Mouse (Mus musculus) heart, embryonic 12.5 days (tissue): ENCODE results near the gene Prps2. TPM values are rescaled to one million over a fixed set of nuclear protein-coding genes. Genes with fewer than 3 reads are reported as not detected.
"Not testable (repeated sequence)": the region's sequence is repeated elsewhere in the genome, so short reads cannot be mapped to it uniquely, and the experiment has no call there.

Experiments used
- ATAC-seq: fragments of 200-750 bp; cut with Nextera tagmentation; 2 replicates; pipeline ENCODE4 v1.8.0; 2017; ENCODE audit warnings: moderate TSS enrichment, moderate library complexity; ENCODE audit not compliant: insufficient number of reproducible peaks, low FRiP score
- H3K27ac ChIP-seq: fragments of 300-500 bp; sonication (generic); 2 replicates; pipeline ENCODE4 v1.5.1; 2016; ENCODE audit warnings: mild to moderate bottlenecking, moderate library complexity; ENCODE audit not compliant: poor library complexity, severe bottlenecking
- H3K27me3 ChIP-seq: fragments of 300-500 bp; sonication (generic); replicated peaks from 2 replicates; pipeline ENCODE4 v1.6.1; 2016; ENCODE audit warnings: mild to moderate bottlenecking, moderate library complexity
- H3K36me3 ChIP-seq: fragments of 300-500 bp; sonication (generic); 2 replicates; pipeline ENCODE4 v1.6.1; 2016; ENCODE audit warnings: mild to moderate bottlenecking, moderate library complexity
- H3K4me1 ChIP-seq: fragments of 300-500 bp; sonication (generic); replicated peaks from 2 replicates; pipeline ENCODE4 v1.6.1; 2016; ENCODE audit warnings: mild to moderate bottlenecking
- H3K4me2 ChIP-seq: fragments of 300-500 bp; sonication (generic); 2 replicates; pipeline ENCODE4 v1.6.1; 2016; ENCODE audit warnings: mild to moderate bottlenecking, moderate library complexity
- H3K4me3 ChIP-seq: fragments of 300-500 bp; sonication (generic); 2 replicates; pipeline ENCODE4 v1.5.1; 2016; ENCODE audit warnings: mild to moderate bottlenecking
- H3K9ac ChIP-seq: fragments of 300-500 bp; sonication (generic); 2 replicates; pipeline ENCODE4 v1.6.1; 2016; ENCODE audit warnings: mild to moderate bottlenecking, moderate library complexity
- H3K9me3 ChIP-seq: fragments of 300-500 bp; sonication (generic); replicated peaks from 2 replicates; pipeline ENCODE4 v1.6.1; 2016; ENCODE audit warnings: mild to moderate bottlenecking, moderate library complexity
- WGBS: fragments of 180-500 bp; shearing (Covaris S2); methylation state at CpG from one replicate; pipeline ENCODE4 v1.1.7; 2016; 5-methylcytosine and 5-hydroxymethylcytosine counted together
- polyA plus RNA-seq: library from polyadenylated mRNA; unstranded; fragments of >200 nt; fragmentation: Nextera tagmentation; extraction: Ambion mirVana; gene quantifications from 2 replicates; pipeline ENCODE4 v1.2.1, GENCODE M21; 2016

The Prps2 gene
- 41.9 and 45.0 TPM in 2 replicates for polyA plus RNA-seq

DNA sequence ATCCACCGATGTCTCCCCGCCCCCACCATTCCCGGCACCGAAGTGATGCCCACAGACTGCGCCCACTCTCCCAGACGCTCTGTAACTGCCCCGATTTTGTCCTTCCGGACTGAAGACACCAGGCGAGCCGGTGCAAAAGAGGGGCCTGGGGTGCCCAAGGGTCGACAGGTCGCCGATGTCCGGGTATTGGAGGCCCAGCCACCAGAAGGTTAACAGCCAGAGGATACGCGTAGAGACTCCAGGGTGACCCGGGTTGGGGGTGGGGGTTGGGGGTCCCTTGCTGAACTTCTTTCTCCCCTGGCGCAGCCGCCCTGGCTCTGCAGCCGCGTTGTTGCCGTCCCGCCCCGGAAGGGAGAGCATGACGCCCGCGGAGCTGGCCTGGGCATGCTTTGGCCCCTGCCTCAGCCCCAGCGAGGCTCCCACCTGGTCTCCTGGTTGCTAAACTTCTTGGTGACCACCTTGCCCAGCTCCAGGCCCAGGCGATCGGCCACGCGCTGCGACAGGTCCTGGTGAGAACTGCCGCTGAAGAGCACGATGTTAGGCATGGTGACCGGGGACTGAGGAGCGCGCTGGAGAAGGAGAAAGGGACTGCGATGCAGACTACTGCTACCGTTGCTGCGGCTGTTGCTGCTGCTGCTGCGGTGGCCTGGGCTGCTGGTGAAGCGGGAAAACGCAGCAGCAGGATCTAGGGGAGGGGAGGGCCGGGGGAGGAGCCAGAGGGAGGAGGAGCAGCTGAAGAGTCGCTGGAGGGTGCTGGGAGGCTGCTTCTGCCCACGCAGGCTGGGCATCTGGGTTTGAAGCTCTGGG lies at the start of gene Prps2:
Prps2 (minus strand) TSS at position 703 of the 807 bp plus-strand sequence.
- H3K36me3 ChIP-seq, result no peaks in the 10 kb centered on the region
- H3K9me3 ChIP-seq, result no peaks in the 10 kb centered on the region
- H3K27me3 ChIP-seq, result no peaks in the 10 kb centered on the region
- ATAC-seq, result peak; percentile 85
- peak within 1 kb of the TSS; percentile 85 for H3K9ac ChIP-seq
- peak within 1 kb of the TSS; percentile 61 for H3K4me3 ChIP-seq
- WGBS, result 18% methylated on average over 42 of the region's 47 CpGs
- peak within 1 kb of the TSS; percentile 77 for H3K4me2 ChIP-seq
- H3K4me1 ChIP-seq, result no peaks in the 10 kb centered on the region
- peak within 1 kb of the TSS; percentile 82 for H3K27ac ChIP-seq

GRCm38 (mm10) chrX:167417654-167418053 lies 35.1 kb upstream of the Prps2 start:
- Histone ChIP-seq H3K9ac (no peak overlapping the region), H3K4me3 (no peak overlapping the region), H3K9me3 (no peaks in the 10 kb centered on the region), H3K36me3 (no peaks in the 10 kb centered on the region), H3K27ac (no peak overlapping the region), H3K4me1 (no peaks in the 10 kb centered on the region), H3K27me3 (no peaks in the 10 kb centered on the region), H3K4me2 (no peak overlapping the region)
- 59% methylated on average over 1 of the region's 1 CpGs for WGBS
- no peak for ATAC-seq

DNA sequence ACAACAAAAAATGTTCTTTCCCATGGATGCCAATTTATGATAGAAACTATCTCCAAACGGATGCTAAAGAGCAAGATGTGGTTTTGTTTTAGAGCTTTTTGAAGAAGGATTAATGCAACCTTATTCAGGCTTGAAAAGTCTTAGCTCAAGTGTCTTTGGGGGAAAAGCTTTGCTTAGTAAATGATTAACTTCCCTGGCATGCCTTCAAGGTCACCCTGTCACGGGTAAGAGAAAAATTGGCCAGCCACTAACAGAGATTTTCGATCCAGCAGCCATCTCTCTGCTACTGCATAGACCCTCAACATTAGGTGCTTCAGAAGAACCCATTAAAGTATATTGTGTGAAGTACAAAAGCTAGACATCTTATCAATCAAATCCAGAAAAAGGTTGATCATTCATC lies 12.4 kb upstream of the Prps2 start:
- ATAC-seq, result no peak
- 59% methylated on average over 3 of the region's 3 CpGs for WGBS
- Histone ChIP-seq H3K27me3 (no peaks in the 10 kb centered on the region), H3K4me2 (no peak overlapping the region), H3K4me1 (no peaks in the 10 kb centered on the region), H3K4me3 (no peak overlapping the region), H3K9me3 (no peaks in the 10 kb centered on the region), H3K9ac (no peak overlapping the region), H3K27ac (no peak overlapping the region), H3K36me3 (no peaks in the 10 kb centered on the region)

DNA sequence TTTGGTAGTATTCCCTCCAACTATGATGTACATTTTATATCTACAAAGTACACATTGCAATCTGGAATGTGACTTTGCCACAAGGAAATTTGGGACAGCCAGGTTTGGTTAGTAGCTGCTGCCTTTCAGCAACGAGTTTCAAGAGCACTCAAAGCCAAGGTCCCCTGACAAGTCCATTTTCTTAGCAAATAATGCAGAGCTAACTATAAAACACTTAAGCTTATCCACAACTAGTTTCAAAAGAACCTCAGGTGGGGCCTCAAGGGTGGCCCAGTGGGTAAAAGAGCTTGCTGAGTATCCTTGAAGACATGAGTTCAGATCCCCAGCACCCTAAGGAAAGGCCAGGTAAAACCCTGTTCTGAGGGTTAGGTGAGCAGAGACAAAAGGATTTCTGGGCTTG lies 4.1 kb upstream of the Prps2 start:
- no peak overlapping the region for H3K9ac ChIP-seq
- 47% methylated on average over 1 of the region's 1 CpGs for WGBS
- no peak for ATAC-seq

DNA sequence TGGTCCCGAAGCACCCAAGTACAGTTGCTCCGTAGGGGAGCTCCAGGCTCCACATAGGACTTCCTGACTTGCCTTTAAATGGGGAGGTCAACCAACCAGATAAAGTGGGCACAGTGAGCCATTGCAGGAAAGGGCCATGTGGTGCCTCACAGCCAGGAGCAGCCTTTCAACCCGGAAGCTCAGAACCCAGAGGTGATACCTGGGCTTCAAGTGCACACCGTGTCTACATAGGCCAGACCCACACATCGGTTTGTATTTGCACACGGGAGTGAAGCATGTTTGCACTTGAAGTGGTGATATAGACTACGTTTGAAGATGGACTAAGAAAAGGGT lies 271 bp upstream of the Prps2 start:
- Histone ChIP-seq H3K9me3 (no peaks in the 10 kb centered on the region), H3K4me2 (peak overlapping the region; percentile 77), H3K36me3 (no peaks in the 10 kb centered on the region), H3K4me3 (peak overlapping the region; percentile 61), H3K4me1 (no peaks in the 10 kb centered on the region), H3K27me3 (no peaks in the 10 kb centered on the region), H3K9ac (0 out of 2 replicates have a peak overlapping the region, but pooled peaks have one; percentile 85), H3K27ac (peak overlapping the region; percentile 82; the same call in 1 of the 2 replicates)
- ATAC-seq, result peak; percentile 39; the same call in 1 of the 2 replicates
- WGBS, result 47% methylated on average over 7 of the region's 7 CpGs

More for the DNA sequence above, 4.1 kb upstream of the Prps2 start:
- H3K4me1 ChIP-seq, result no peaks in the 10 kb centered on the region
- H3K9me3 ChIP-seq, result no peaks in the 10 kb centered on the region; the same call in 1 of the 2 replicates
- no peaks in the 10 kb centered on the region for H3K27me3 ChIP-seq
- no peak overlapping the region for H3K4me2 ChIP-seq
- H3K4me3 ChIP-seq, result no peak overlapping the region
- no peak overlapping the region for H3K27ac ChIP-seq
- no peaks in the 10 kb centered on the region for H3K36me3 ChIP-seq

- H3K4me2 ChIP-seq, result peak overlapping the region; percentile 77
- H3K27ac ChIP-seq, result 0 out of 2 replicates have a peak overlapping the region, but pooled peaks have one; percentile 82
- ATAC-seq, result no peak
- H3K9me3 ChIP-seq, result no peaks in the 10 kb centered on the region
- no peaks in the 10 kb centered on the region for H3K36me3 ChIP-seq
- H3K9ac ChIP-seq, result peak overlapping the region; percentile 85
- no peaks in the 10 kb centered on the region for H3K27me3 ChIP-seq
- WGBS, result 18% methylated on average over 18 of the region's 18 CpGs
- no peaks in the 10 kb centered on the region for H3K4me1 ChIP-seq
- H3K4me3 ChIP-seq, result peak overlapping the region; percentile 61
Observed at GRCm38 (mm10) chrX:167381583-167382046, 934 bp downstream of the Prps2 start.

GRCm38 (mm10) chrX:167380073-167380472 lies 2.5 kb downstream of the Prps2 start:
- H3K4me2 ChIP-seq, result peak overlapping the region; percentile 18
- no peak for ATAC-seq

GRCm38 (mm10) chrX:167361231-167361630 lies 21.3 kb downstream of the Prps2 start:
- not testable (repeated sequence) for H3K9me3 ChIP-seq, ATAC-seq, H3K4me1 ChIP-seq, H3K4me2 ChIP-seq, H3K4me3 ChIP-seq, H3K36me3 ChIP-seq, H3K27ac ChIP-seq, H3K27me3 ChIP-seq, H3K9ac ChIP-seq
- WGBS, result 90% methylated on average over 3 of the region's 3 CpGs

More at GRCm38 (mm10) chrX:167380073-167380472, 2.5 kb downstream of the Prps2 start:
- H3K36me3 ChIP-seq, result no peaks in the 10 kb centered on the region
- no peak overlapping the region for H3K4me3 ChIP-seq
- no peak overlapping the region for H3K27ac ChIP-seq
- H3K27me3 ChIP-seq, result no peaks in the 10 kb centered on the region
- H3K9me3 ChIP-seq, result no peaks in the 10 kb centered on the region
- WGBS, result 63% methylated on average over 4 of the region's 4 CpGs
- no peaks in the 10 kb centered on the region for H3K4me1 ChIP-seq
- no peak overlapping the region for H3K9ac ChIP-seq

- H3K4me2 ChIP-seq, result no peak overlapping the region
- no peaks in the 10 kb centered on the region for H3K27me3 ChIP-seq
- H3K36me3 ChIP-seq, result peaks cover 10% of the 10 kb centered on the region; the same call in 1 of the 2 replicates
- no peak overlapping the region for H3K9ac ChIP-seq
- no peak overlapping the region for H3K4me3 ChIP-seq
- no peak for ATAC-seq
- no peaks in the 10 kb centered on the region for H3K4me1 ChIP-seq
- 86% methylated on average over 7 of the region's 7 CpGs for WGBS
- no peak overlapping the region for H3K27ac ChIP-seq
- H3K9me3 ChIP-seq, result no peaks in the 10 kb centered on the region
Observed at GRCm38 (mm10) chrX:167359704-167360103, 22.8 kb downstream of the Prps2 start.

GRCm38 (mm10) chrX:167357415-167357814 lies 25.1 kb downstream of the Prps2 start:
- no peak for ATAC-seq
- no peak overlapping the region for H3K4me3 ChIP-seq
- H3K36me3 ChIP-seq, result peaks cover 5% of the 10 kb centered on the region
- 52% methylated on average over 2 of the region's 2 CpGs for WGBS
- H3K9ac ChIP-seq, result no peak overlapping the region
- H3K4me1 ChIP-seq, result no peaks in the 10 kb centered on the region
- H3K27me3 ChIP-seq, result no peaks in the 10 kb centered on the region
- H3K4me2 ChIP-seq, result no peak overlapping the region
- no peaks in the 10 kb centered on the region for H3K9me3 ChIP-seq
- no peak overlapping the region for H3K27ac ChIP-seq

- Histone ChIP-seq H3K27ac (no peak overlapping the region), H3K27me3 (no peaks in the 10 kb centered on the region), H3K9me3 (no peaks in the 10 kb centered on the region), H3K4me3 (no peak overlapping the region), H3K4me2 (no peak overlapping the region), H3K4me1 (no peaks in the 10 kb centered on the region), H3K36me3 (no peaks in the 10 kb centered on the region; the same call in none of the 2 replicates), H3K9ac (no peak overlapping the region)
- WGBS, result 80% methylated on average over 3 of the region's 3 CpGs
- ATAC-seq, result no peak
Observed at GRCm38 (mm10) chrX:167355965-167356364, 26.6 kb downstream of the Prps2 start.
